Mouse (Mus musculus) intestine, postnatal 0 days (tissue): ENCODE data around the gene Slfn5. TPM values are rescaled to one million over a fixed set of nuclear protein-coding genes. Genes with fewer than 3 reads are reported as not detected.
"Not testable (repeated sequence)": the region's sequence is repeated elsewhere in the genome, so short reads cannot be mapped to it uniquely, and the experiment has no call there.

Experiments used
- ATAC-seq: fragments of 200-750 bp; cut with Nextera tagmentation; 2 replicates; pipeline ENCODE4 v1.8.0; 2017; ENCODE audit warnings: mild to moderate bottlenecking, moderate TSS enrichment, moderate library complexity
- H3K27ac ChIP-seq: fragments of 300-500 bp; sonication (generic); 2 replicates; pipeline ENCODE4 v1.5.1; 2014; ENCODE audit warnings: mild to moderate bottlenecking, low read depth, low read length, moderate library complexity
- H3K27me3 ChIP-seq: fragments of 300-500 bp; sonication (generic); replicated peaks from 2 replicates; pipeline ENCODE4 v1.6.1; 2014; ENCODE audit warnings: low read length, mixed read lengths; ENCODE audit not compliant: control insufficient read depth, insufficient read depth
- H3K36me3 ChIP-seq: fragments of 300-500 bp; sonication (generic); 2 replicates; pipeline ENCODE4 v1.6.1; 2014; ENCODE audit warnings: mild to moderate bottlenecking, moderate library complexity; ENCODE audit not compliant: control insufficient read depth, insufficient read depth
- H3K4me1 ChIP-seq: fragments of 300-500 bp; sonication (generic); replicated peaks from 2 replicates; pipeline ENCODE4 v1.6.1; 2014; ENCODE audit warnings: antibody characterized with exemption, low read length, mixed read lengths; ENCODE audit not compliant: control insufficient read depth, insufficient read depth
- H3K4me2 ChIP-seq: fragments of 300-500 bp; sonication (generic); replicated peaks from 2 replicates; pipeline ENCODE4 v1.6.1; 2014; ENCODE audit warnings: low read depth, mild to moderate bottlenecking, moderate library complexity
- H3K4me3 ChIP-seq: fragments of 300-500 bp; sonication (generic); 2 replicates; pipeline ENCODE4 v1.5.1; 2014; ENCODE audit warnings: low read depth, low read length
- H3K9ac ChIP-seq: fragments of 300-500 bp; sonication (generic); 2 replicates; pipeline ENCODE4 v1.6.1; 2014; ENCODE audit warnings: mild to moderate bottlenecking, low read depth, low read length
- H3K9me3 ChIP-seq: fragments of 300-500 bp; sonication (generic); 2 replicates; pipeline ENCODE4 v1.6.1; 2016; ENCODE audit warnings: mixed run types; ENCODE audit not compliant: control insufficient read depth
- CTCF ChIP-seq: sonication (generic); IDR thresholded peaks from 2 replicates; pipeline ENCODE4 v1.5.1; 2016; ENCODE audit warnings: low read depth, mild to moderate bottlenecking, control low read depth, antibody characterized with exemption, moderate library complexity
- WGBS: fragments of 180-500 bp; shearing (Covaris S2); extraction: QIAGEN DNeasy Blood & Tissue Kit; methylation state at CpG from one replicate; pipeline ENCODE4 v1.1.7; 2014; 5-methylcytosine and 5-hydroxymethylcytosine counted together
- polyA plus RNA-seq: library from polyadenylated mRNA; unstranded; fragments of >200 nt; fragmentation: Nextera tagmentation; extraction: Ambion mirVana; gene quantifications from 2 replicates; pipeline ENCODE4 v1.2.1, GENCODE M21; 2015

The Slfn5 gene
- polyA plus RNA-seq, 1 experiment from 2014 or later = 3.7 TPM

DNA sequence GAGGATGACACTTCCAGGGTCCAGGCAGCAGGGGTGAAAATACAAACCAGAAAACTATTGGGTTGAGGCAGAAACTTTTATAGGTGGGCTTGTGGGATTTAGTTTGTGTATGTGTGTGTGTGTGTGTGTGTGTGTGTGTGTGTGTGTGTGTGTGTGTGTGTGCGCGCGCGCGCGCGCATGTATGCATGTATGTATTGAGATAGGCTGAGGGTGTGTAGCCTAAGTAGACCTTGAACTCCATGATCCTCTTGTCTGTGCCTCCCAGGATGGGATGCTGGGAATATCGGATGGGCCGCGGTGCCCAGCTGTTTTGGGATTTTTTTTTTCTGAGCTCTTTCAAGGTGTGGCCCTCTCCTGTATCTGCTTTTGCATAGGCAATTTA, 42.5 kb upstream of the Slfn5 start:
- H3K9ac ChIP-seq = 0 out of 2 replicates have a peak overlapping the region, but pooled peaks have one; percentile 57
- 0 out of 2 replicates have a peak, but pooled peaks cover 3% of the 10 kb centered on the region for H3K27me3 ChIP-seq
- peak; percentile 48; the same call in 1 of the 2 replicates for ATAC-seq
- H3K4me1 ChIP-seq = no peaks in the 10 kb centered on the region
- peak overlapping the region; percentile 68 for H3K4me3 ChIP-seq
- TF ChIP-seq CTCF = no peak
- WGBS = 64% methylated on average over 10 of the region's 10 CpGs
- peak overlapping the region; percentile 83 for H3K4me2 ChIP-seq
- no peaks in the 10 kb centered on the region for H3K9me3 ChIP-seq
- no peak overlapping the region for H3K27ac ChIP-seq
- peaks cover 17% of the 10 kb centered on the region for H3K36me3 ChIP-seq

DNA sequence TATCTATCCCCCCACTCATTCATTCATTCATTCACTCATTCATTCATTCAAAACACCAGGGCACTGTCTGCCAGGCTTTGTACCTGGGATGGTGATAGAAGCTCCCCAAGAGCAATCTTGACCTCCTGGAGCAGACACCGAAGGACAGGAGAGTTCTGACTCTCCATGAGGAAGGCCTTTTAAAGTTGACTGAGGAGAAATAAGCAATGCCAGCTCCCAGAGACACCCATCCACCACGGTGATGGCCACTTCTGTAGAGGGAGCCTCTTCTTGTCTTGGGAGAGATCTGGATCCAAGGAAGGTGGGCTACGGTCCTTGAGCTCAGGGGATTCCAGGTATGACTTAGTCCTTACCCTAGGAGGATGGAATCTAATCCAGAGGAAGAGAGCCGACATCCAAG, 40.9 kb upstream of the Slfn5 start, which contains the start of gene Unc45b:
Unc45b (plus strand) TSS at position 301 of the 400 bp plus-strand sequence.
- no peak for TF ChIP-seq CTCF
- no peak for ATAC-seq

DNA sequence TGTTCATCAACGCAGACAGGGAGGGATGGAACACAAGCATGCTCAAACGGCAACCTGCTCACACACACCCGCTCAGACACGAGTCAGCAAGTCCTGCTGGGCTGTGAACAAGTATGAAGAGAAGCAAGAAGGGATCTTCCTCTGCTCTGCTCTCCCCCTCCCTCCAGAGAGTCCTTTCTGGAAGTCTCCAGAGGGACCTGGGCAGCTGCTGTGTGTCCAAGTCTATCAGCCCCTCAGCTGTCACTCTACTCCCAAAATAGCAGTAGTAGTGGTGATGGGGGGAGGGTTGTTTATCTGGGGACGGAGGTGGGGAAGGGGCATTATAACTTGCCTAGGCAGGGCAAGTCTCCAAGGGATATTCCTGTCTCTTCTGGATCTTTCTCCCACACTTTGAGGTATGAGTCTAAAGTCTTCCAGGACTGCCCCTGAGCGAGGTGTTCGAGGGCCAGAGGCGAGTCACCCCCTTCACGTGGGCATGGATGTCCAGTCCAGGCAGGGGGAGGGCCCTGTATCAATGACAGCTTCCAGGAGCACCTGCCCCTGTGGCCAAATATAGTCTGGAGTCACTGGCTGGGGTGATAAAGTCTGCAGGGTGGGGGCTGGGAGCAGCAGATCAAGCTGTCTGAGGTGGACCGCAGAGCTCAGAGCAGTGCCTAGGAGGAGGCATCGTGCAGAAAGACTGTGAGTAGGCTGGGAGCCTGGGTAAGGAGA, 40.3 kb upstream of the Slfn5 start:
- no peak for ATAC-seq
- H3K9ac ChIP-seq = no peak overlapping the region

More for the DNA sequence above, 40.9 kb upstream of the Slfn5 start, which contains the start of gene Unc45b:
- H3K4me2 ChIP-seq = no peak within 1 kb of the TSS
- H3K4me1 ChIP-seq = no peaks in the 10 kb centered on the region
- H3K36me3 ChIP-seq = 0 out of 2 replicates have a peak, but pooled peaks cover 2% of the 10 kb centered on the region
- WGBS = 82% methylated on average over 4 of the region's 4 CpGs
- no peak within 1 kb of the TSS for H3K9ac ChIP-seq
- no peaks in the 10 kb centered on the region for H3K9me3 ChIP-seq
- H3K27ac ChIP-seq = no peak within 1 kb of the TSS
- H3K4me3 ChIP-seq = no peak within 1 kb of the TSS
- H3K27me3 ChIP-seq = 0 out of 2 replicates have a peak, but pooled peaks cover 6% of the 10 kb centered on the region

DNA sequence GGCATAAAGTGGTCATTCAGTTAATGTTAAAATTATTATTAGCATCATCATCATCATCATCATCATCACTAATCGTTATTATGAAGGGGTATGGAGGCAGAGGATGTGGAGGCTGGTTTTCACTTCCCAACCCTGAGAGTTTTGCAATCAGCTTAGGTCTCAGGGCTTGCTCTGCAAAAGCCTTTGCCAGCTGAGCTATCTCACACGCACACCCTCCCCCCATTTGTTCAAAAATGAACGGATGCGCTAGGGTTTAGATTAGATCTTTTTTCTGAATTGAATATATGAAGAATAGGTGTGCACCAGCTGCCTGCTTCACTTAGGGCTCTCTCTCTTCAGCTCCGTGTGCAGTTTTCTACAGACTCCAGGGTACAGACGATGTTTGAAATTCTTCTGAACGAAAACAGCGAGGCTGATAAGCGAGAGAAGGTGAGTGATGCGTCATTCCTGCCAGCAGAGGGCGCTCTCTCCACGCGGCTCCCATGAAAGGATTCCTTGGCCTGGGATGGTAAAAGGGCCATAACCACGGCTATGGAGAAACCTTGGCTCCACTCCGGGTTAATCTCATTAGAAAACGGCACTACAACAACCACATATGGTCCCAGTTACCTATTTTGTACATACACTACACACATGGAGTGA, 36.3 kb upstream of the Slfn5 start:
- 0 out of 2 replicates have a peak, but pooled peaks cover 6% of the 10 kb centered on the region for H3K27me3 ChIP-seq
- H3K9me3 ChIP-seq = no peaks in the 10 kb centered on the region
- no peak overlapping the region for H3K4me3 ChIP-seq
- peak; percentile 99 for TF ChIP-seq CTCF
- ATAC-seq = peak; percentile 41; the same call in 1 of the 2 replicates
- H3K9ac ChIP-seq = no peak overlapping the region
- no peak overlapping the region for H3K27ac ChIP-seq
- no peaks in the 10 kb centered on the region for H3K36me3 ChIP-seq
- no peaks in the 10 kb centered on the region for H3K4me1 ChIP-seq
- WGBS = 8% methylated on average over 16 of the region's 16 CpGs
- H3K4me2 ChIP-seq = peak overlapping the region; percentile 35; the same call in 1 of the 2 replicates

More for the DNA sequence above, 40.3 kb upstream of the Slfn5 start:
- no peaks in the 10 kb centered on the region for H3K4me1 ChIP-seq
- 66% methylated on average over 11 of the region's 11 CpGs for WGBS
- H3K9me3 ChIP-seq = no peaks in the 10 kb centered on the region
- no peaks in the 10 kb centered on the region for H3K36me3 ChIP-seq
- no peak for TF ChIP-seq CTCF
- no peak overlapping the region for H3K4me2 ChIP-seq
- H3K4me3 ChIP-seq = no peak overlapping the region
- H3K27ac ChIP-seq = no peak overlapping the region
- 0 out of 2 replicates have a peak, but pooled peaks cover 6% of the 10 kb centered on the region for H3K27me3 ChIP-seq

DNA sequence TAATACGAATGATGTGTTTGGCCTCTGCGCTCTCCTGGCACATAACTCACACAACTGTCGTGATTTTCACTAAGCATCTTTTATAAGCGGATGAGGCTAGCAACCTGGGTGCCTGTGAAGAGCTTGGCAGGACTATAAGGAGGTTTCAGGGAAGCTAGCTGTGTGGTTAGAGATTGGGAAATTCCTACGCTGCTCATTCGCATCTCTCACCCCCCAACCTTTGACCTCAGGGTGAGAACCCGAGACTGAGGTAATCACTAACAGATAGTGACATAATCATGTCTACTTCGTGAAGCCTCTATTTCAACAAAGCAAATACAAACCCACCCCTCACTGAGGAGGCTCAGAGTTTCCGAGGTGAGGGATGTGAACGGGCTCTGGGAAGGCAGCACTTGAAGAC, 30.4 kb upstream of the Slfn5 start:
- no peak for TF ChIP-seq CTCF
- H3K4me2 ChIP-seq = no peak overlapping the region
- WGBS = 39% methylated on average over 10 of the region's 10 CpGs
- no peaks in the 10 kb centered on the region for H3K4me1 ChIP-seq
- H3K36me3 ChIP-seq = no peaks in the 10 kb centered on the region
- no peaks in the 10 kb centered on the region for H3K9me3 ChIP-seq
- no peak overlapping the region for H3K4me3 ChIP-seq
- H3K9ac ChIP-seq = no peak overlapping the region
- ATAC-seq = no peak
- H3K27ac ChIP-seq = no peak overlapping the region
- H3K27me3 ChIP-seq = peaks cover 11% of the 10 kb centered on the region

- no peak overlapping the region for H3K9ac ChIP-seq
- no peak for TF ChIP-seq CTCF
- no peak overlapping the region for H3K4me3 ChIP-seq
- 78% methylated on average over 4 of the region's 4 CpGs for WGBS
- no peaks in the 10 kb centered on the region for H3K4me1 ChIP-seq
- peaks cover 15% of the 10 kb centered on the region for H3K27me3 ChIP-seq
- no peaks in the 10 kb centered on the region for H3K9me3 ChIP-seq
- H3K36me3 ChIP-seq = no peaks in the 10 kb centered on the region
- H3K27ac ChIP-seq = no peak overlapping the region
- H3K4me2 ChIP-seq = no peak overlapping the region
- ATAC-seq = no peak
Observed at GRCm38 (mm10) chr11:82921691-82922090, 29.5 kb upstream of the Slfn5 start.

DNA sequence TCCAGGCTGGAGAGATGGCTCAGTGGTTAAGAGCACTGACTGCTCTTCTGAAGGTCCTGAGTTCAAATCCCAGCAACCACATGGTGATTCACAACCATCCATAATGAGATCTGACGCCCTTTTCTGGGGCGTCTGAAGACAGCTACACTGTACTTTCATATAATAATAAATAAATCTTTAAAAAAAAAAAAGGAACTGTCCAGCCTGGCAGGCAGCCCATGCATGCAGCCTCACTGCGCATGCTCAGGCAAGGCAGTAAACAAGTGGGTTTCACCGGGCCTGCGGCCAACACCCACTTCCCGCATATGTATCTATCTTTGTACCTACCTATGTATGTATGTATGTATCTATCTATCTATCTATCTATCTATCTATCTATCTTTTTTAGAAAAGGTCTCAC, 27.2 kb upstream of the Slfn5 start:
- ATAC-seq = not testable (repeated sequence)

More for the DNA sequence above, 27.2 kb upstream of the Slfn5 start:
- not testable (repeated sequence) for H3K9me3 ChIP-seq, H3K4me3 ChIP-seq, H3K4me2 ChIP-seq, H3K27ac ChIP-seq, H3K9ac ChIP-seq, H3K4me1 ChIP-seq, H3K36me3 ChIP-seq
- peaks cover 20% of the 10 kb centered on the region for H3K27me3 ChIP-seq
- 66% methylated on average over 6 of the region's 6 CpGs for WGBS
